Mouse (Mus musculus): Measurements from ENCODE around the gene Ugcg. TPM values are rescaled to one million over a fixed set of nuclear protein-coding genes. Genes with fewer than 3 reads are reported as not detected.
"Not testable (repeated sequence)": the region's sequence is repeated elsewhere in the genome, so short reads cannot be mapped to it uniquely, and the experiment has no call there.

The Ugcg gene
- total RNA-seq, 1 experiment from 2014 or later = 107 TPM

DNA sequence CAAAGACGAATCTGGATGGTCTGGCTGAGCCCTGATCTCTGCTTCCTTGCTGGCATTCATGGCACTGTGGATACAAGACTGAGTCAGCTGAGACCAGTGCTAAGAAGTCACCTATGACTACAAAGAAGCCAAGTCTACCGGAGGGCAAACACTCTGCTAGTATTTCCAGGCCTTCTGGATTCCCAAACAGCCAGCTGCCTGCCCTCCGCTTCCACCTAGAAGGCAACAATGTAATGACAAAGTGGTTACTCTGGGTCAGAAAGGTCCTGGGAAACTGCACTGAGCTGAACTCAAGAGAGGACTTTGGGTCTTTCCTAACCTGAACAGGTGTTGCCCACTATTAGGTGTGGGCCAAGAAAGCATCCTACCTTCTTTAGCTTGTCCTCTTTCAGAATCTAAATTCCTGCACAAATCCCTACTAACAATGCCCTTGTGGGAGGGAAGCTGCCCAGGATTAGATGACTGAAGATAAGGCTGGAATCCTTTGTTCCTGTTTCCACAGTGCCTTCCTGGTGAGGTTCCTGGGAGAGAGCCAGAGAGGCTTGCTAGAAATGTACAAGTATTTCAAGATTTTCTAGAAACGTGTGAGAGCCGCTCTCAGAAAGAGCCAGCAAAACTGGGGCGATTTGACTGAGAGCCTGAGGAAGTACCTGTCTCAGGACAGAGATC is 63.5 kb downstream of the Ugcg start:
- no peak for ATAC-seq (replicated peaks; ENCODE audit: low read depth, poor library complexity, severe bottlenecking)

DNA sequence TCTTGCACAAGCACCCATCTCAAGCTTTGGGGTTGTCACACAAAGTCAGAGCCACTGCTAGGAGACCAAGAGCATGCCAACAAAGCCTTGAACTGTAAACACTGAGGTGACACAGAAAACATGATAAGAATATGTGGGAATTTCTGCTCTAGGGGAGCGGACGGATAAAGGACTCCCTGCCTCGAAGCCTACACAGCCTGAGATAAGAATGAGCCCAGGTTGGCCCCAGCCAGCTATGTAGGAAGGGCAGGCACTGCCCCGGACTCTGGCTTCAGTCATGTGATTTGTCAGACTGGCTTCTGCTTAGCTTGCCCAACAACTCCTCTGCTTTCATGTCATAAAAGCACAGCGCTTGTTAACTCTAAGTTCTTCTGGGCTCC is 64.0 kb downstream of the Ugcg start:
- ATAC-seq (replicated peaks; ENCODE audit: low read depth, poor library complexity, severe bottlenecking) = no peak

DNA sequence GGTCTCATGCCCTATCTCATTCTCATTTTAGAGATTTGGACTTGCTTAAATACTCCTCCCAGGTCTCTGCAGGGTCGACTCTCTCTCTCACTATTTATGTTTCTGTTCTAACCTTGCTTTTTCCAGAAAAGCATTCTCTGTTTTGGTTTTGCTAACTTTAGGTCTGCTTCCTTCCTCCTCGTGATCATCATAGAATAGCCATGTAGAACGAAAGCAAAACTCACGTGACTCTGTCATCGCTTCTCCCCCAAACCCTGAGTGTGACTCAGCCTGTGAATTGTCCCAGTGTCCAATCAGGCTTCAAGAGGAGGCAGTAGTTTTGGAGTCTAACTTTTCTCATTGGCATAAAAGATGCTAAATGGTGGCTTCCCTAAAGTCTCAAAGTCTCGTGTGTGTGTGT is 65.3 kb downstream of the Ugcg start:
- peak; percentile 73 for ATAC-seq (replicated peaks; ENCODE audit: low read depth, poor library complexity, severe bottlenecking)

DNA sequence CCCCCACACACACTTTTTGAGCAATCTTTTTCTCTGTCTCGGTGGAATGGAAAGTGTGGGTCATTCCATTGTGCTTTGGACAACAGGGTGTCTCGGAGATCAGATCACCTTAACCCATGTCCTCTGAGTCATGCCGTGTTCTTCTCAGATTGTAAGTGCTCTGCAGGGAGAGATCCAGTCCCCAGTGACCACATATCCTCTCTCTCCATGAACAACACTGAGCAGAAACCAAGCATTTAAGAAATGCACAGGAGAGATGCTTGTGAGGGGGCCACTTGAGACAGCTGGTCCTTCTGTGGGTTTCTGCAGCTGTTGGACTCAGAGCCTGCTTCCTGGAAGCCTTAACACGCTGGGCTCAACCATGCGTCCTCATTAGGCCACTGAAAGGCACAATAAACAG is 66.9 kb downstream of the Ugcg start:
- ATAC-seq (replicated peaks; ENCODE audit: low read depth, poor library complexity, severe bottlenecking) = no peak

DNA sequence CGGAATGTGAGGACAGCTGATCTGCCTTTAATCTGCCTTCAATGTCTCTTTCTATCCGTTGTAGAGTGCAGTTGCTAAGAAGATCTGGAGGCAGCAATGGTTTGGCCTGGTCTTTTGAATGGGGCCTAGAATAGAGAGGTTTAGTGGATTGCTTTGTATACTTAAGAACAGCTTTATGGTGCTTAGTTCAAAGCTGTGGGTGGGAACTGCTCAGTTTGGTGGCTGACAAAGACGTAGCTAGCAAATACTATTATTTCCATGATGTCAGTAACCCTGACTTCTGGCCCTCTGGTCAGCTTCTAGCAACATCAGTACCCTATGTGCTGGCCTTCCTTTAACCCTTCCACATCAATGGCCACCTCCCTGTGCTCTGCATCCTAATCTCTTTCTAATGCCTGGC is 68.8 kb downstream of the Ugcg start:
- ATAC-seq (replicated peaks; ENCODE audit: low read depth, poor library complexity, severe bottlenecking) = no peak

DNA sequence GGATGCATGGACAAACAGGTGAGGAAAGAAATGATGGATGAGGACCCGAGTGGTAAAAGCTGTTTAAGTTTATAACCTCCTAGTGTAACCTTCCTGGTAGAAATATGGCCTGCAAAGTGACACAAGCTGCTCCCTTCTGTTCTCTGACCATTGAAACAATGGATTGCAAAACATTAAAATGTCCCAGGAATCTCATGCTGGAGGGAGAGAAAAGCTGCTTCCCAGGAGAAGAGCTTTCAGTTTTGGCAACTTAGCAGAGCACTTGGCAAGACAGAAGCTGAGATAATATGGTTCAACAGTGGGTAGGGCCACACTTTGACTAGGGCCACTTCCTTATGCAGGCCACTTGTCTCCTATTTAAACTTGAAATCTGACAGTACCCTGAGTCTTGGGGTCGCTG is 69.7 kb downstream of the Ugcg start:
- no peak for ATAC-seq (replicated peaks; ENCODE audit: low read depth, poor library complexity, severe bottlenecking)

DNA sequence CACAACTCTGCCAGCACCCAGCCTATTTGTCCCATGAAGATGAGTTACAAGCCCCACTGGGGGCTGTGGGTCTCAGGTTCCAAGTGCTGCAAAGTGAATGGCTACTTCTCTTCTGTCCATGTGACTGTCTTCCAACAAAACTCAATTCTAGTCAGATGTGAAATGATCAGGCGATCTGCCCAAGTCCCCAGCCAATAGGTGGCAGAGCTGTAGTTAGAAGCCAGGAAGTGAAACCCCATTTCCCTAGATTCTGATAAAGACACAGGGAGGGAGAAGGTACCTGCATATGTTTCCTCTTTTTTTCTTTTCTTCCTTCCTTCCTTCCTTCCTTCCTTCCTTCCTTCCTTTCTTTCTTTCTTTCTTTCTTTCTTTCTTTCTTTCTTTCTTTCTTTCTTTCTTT is 70.7 kb downstream of the Ugcg start:
- ATAC-seq (replicated peaks; ENCODE audit: low read depth, poor library complexity, severe bottlenecking) = 0 out of 2 replicates have a peak, but pooled peaks have one; percentile 12

DNA sequence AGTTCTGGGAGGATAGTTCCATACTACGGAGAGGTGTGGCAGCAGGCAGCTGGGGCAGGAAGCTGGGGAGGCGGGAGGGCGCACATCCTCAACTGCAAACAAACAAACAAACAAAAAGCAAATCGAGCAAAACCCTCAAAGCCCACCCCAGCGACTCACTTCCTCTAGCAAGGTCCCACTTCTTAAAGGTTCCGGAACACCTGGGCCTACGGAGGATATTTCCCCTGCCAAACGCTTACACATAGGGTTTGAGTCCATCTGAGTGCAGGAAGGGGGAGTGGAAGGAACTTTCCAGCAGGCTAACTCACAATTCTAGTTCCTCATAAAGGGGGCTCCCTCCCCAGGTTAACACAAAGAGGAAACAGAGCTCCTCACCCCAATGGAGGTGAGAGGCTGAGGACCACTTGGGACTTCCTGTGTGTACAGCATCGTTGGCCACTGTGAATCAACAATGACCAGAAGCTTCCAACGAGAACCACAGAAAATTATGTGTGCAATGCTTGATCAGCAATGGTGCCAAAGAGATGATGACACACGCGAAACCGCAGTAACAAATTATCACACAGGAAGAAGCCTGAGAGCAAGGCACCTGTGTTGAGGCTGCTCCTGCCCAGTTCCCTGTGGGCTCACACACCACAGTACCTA is 71.9 kb downstream of the Ugcg start:
- peak; percentile 37 for ATAC-seq (replicated peaks; ENCODE audit: low read depth, poor library complexity, severe bottlenecking)

DNA sequence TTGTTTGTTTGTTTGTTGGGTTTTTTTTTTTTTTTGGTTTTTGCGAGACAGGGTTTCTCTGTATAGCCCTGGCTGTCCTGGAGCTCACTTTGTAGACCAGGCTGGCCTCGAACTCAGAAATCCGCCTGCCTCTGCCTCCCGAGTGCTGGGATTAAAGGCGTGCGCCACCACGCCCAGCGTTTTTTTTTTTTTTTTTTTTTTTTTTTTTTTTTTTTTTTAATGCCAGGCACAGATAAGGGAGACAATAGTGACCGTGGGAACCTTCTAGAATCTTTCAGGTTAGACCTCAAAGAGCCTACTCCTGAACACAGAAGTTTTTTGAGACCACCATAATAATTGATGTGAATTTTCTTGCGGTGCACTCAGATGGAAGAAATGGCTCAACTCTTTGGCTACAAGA is 72.5 kb downstream of the Ugcg start:
- not testable (repeated sequence) for ATAC-seq (replicated peaks; ENCODE audit: low read depth, poor library complexity, severe bottlenecking)

DNA sequence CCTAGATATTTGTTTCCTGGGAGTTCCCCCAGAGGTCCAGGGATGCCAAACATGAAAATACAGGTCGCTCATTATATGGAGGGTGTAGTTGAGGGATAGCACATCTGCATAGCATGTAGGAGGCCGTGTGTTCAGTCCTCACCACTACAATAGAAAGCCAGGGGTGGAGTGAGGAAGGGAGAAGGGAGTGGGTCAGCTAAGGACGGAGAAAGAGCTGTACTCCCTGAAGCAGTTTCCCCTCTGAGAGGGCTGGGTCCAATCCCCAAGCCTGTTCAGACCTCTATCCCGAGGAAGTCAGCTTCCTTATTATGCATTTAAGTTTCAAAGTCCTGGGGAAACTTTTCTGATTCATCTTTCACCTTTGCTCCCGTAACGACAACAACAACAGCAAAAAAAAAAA is 73.1 kb downstream of the Ugcg start:
- no peak for ATAC-seq (replicated peaks; ENCODE audit: low read depth, poor library complexity, severe bottlenecking)

DNA sequence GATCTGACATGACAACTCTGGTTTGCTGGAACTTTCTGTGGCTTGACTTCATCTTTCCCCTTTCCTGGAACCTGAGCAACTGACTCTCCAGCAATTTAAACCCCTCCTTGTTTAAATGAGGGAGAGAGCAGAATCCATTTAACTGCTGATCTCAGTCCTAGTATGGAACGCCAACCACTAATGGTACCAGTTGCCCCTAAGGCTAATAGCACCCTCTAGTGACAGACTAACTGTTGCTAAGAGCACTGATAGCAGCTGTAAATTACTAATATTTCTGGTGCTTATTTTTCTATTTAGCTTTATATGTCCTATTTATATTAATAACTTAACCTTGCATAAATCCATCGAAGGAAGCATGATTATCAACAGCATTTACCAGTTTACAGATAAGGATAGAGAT is 74.4 kb downstream of the Ugcg start:
- ATAC-seq (replicated peaks; ENCODE audit: low read depth, poor library complexity, severe bottlenecking) = no peak

DNA sequence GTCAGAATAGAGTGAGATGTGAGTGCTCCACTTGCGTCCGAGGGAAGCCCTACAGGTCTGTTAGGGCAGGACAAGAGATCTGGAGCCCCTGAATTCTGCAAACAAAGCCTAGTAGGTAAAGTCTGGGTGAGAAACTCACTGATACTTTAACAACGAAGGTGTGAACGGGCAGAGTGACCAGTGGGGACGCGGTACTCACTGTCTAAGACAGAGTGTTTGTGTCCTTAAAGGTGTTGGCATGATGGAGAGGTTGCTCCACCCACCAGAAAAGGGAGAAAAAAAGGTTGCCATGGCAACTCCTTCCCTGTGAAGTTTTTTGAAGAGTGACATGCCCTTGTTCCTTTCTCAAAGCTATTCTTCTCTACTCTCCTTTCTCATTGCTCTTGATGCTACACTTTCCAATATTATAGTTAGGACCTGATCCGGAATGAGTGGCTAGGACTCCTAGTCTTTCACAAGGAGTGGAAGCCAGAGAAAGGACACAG is 75.6 kb downstream of the Ugcg start:
- no peak for ATAC-seq (replicated peaks; ENCODE audit: low read depth, poor library complexity, severe bottlenecking)

DNA sequence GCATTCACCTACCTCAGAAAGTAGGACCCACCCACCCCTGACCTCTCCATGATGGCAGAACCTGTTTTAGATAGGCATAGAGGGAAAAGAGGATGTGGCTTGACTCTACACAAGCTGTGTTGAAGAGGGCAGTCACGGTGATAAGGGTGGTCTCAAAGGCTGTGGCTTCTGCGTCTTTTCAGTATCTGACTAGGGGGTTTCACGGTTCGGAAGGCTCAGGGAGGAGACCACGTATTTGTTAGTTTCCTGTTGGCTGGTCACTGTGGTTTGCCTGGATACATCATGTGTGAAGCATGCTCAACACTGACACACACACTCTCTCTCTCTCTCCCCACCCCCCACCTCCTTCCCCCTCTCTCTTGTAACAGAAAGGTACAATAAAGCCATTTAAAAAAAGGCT is 76.1 kb downstream of the Ugcg start:
- peak; percentile 67 for ATAC-seq (replicated peaks; ENCODE audit: low read depth, poor library complexity, severe bottlenecking)

DNA sequence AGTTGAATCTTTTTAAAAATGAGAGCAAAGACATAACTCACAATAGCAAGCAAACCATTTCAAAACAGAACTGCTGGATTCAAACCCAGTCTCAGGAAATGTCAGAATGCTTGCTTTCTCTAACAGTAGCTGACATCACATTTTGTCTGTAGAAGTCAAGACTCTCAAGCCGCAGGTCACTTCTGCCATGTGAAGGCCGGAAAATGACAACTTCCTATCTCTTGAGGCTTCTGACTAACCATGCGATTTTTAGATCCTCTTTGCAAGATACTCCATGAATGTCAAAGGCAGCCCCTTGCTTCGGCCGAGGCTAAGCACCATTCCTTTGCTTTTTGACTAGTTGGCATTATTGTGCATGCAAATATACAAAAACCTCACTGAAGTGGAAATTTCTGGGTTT is 76.6 kb downstream of the Ugcg start:
- peak; percentile 31; the same call in 1 of the 2 replicates for ATAC-seq (replicated peaks; ENCODE audit: low read depth, poor library complexity, severe bottlenecking)

Other genes with a start within 250 kb of the Ugcg start
- gene Zkscan16, start 245.6 kb upstream of the Ugcg start, total RNA-seq (2017) = not detected in 2 replicates
- 9.4 and 11.6 TPM in 2 replicates for gene Ptgr1, start 202.1 kb upstream of the Ugcg start, total RNA-seq (2017)
- gene Dnajc25, start 194.2 kb upstream of the Ugcg start, total RNA-seq (2017) = 12.0 and 17.1 TPM in 2 replicates
- not detected in 2 replicates for gene Gm20503, start 186.0 kb upstream of the Ugcg start, total RNA-seq (2017)
- 89.5 and 114 TPM in 2 replicates for gene Gng10, start 154.2 kb upstream of the Ugcg start, total RNA-seq (2017)
- not detected in 2 replicates for gene AI481877, start 50.3 kb upstream of the Ugcg start, total RNA-seq (2017)
- 104 and 126 TPM in 2 replicates for gene Susd1, start 249.4 kb downstream of the Ugcg start, total RNA-seq (2017)

All from common myeloid progenitor, adult 5-6 weeks (primary cell).